Mouse (Mus musculus): Measurements from ENCODE around the gene Lhx4.

DNA sequence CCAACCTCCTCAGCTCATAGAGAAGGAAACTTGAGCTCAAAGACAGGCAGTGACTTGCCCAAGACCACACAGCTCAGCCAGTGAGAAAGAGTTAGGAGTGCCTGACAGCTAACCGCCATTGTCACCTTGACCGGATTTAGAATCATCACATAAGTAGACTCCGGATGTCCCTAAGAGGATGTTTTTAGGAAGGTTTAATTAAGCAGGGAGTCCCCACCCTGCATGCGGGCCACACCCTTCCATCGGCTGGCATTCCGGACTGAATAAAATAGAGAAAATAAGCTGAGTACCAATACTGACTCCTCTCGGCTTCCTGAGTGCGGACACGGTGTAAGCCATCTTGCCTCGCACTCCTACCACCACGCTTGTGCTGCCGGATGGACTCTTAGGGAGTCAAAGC, 34.2 kb downstream of the Lhx4 start:
- TF ChIP-seq CTCF (IDR thresholded peaks at IDR 0.05; ENCODE audit: low read depth, low read length) = no peak
- TF ChIP-seq POLR2A (IDR thresholded peaks at IDR 0.05; ENCODE audit: extremely low read depth, insufficient read depth, low read length) = no peak

Data from liver, adult 2 months (tissue).